Mouse (Mus musculus): ENCODE data around the gene Tmem59. TPM values are rescaled to one million over a fixed set of nuclear protein-coding genes. Genes with fewer than 3 reads are reported as not detected.

The Tmem59 gene
- total and polyA plus RNA-seq, 3 experiments: 132 to 141 (median 139) TPM

DNA sequence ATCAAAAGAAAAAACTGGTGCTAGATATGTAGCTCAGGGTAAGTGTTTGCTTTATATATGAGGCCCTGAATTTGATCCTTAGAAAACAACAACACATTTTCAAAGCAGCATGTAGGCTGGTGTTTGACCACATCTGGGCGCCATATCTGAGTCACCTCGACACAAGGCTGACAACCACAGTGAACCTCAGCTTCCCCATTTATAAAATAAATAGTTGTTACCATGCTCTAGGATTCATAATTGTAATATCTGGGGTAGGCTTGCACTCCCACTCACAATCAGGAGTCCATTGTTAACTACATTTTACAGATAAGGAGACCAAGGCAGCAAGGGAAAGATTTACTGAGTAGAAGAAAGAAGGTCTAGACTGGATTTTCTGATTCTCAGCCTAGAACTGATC, 48.1 kb downstream of the Tmem59 start:
- H3K27ac ChIP-seq: no peak overlapping the region
- no peak for DNase-seq
- no peaks in the 10 kb centered on the region for H3K79me2 ChIP-seq (replicated peaks; ENCODE audit: control insufficient read depth, insufficient read depth, low read length)
- WGBS: 84% methylated on average over 2 of the region's 2 CpGs
- H3K36me3 ChIP-seq (ENCODE audit: control insufficient read depth, insufficient read depth, low read length): no peaks in the 10 kb centered on the region
- no peak for TF ChIP-seq CTCF (IDR thresholded peaks at IDR 0.05)
- TF ChIP-seq POLR2A (IDR thresholded peaks at IDR 0.05; ENCODE audit: insufficient read depth, low read depth, low read length): no peak
- TF ChIP-seq EP300 (IDR thresholded peaks at IDR 0.05; ENCODE audit: insufficient read depth, low read depth, low read length): no peak
- H3K27me3 ChIP-seq (ENCODE audit: control insufficient read depth, insufficient read depth, low read length): no peaks in the 10 kb centered on the region
- H3K9ac ChIP-seq (ENCODE audit: low read depth, low read length): no peak overlapping the region
- H3K4me1 ChIP-seq (ENCODE audit: control insufficient read depth, insufficient read depth, low read length): no peaks in the 10 kb centered on the region; the same call in 1 of the 2 replicates
- no peak overlapping the region for H3K4me3 ChIP-seq
- intact Hi-C loops (cut with DNase I): no loop called here

DNA sequence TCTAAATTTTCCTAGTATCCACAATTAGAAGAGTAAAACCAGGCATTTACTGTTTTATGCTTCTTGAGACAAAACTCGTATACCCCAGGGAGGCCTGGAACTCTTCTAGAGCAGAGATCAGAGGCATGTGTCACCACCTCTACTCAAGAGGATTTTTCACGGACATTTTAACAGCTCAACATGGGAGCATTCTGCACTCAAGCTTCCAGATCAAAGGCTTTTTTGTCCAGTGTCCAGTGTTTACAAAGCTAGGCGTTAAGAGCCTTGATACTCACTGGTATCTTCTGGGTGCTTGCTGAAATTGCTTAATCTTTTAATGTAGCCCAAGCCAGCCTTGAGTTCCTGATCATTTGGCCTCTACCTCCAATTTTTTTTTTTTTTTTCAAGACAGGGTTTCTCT, 54.0 kb downstream of the Tmem59 start:
- DNase-seq: no peak
- 59% methylated on average over 3 of the region's 3 CpGs for WGBS
- no peaks in the 10 kb centered on the region for H3K36me3 ChIP-seq (ENCODE audit: control insufficient read depth, insufficient read depth, low read length)
- no peaks in the 10 kb centered on the region for H3K4me1 ChIP-seq (ENCODE audit: control insufficient read depth, insufficient read depth, low read length)
- no peak overlapping the region for H3K27ac ChIP-seq
- no peaks in the 10 kb centered on the region for H3K27me3 ChIP-seq (ENCODE audit: control insufficient read depth, insufficient read depth, low read length)
- intact Hi-C loops (cut with DNase I): no loop called here
- no peak overlapping the region for H3K4me3 ChIP-seq
- H3K9ac ChIP-seq (ENCODE audit: low read depth, low read length): no peak overlapping the region
- TF ChIP-seq EP300 (IDR thresholded peaks at IDR 0.05; ENCODE audit: insufficient read depth, low read depth, low read length): no peak
- TF ChIP-seq POLR2A (IDR thresholded peaks at IDR 0.05; ENCODE audit: insufficient read depth, low read depth, low read length): no peak
- H3K79me2 ChIP-seq (replicated peaks; ENCODE audit: control insufficient read depth, insufficient read depth, low read length): no peaks in the 10 kb centered on the region

DNA sequence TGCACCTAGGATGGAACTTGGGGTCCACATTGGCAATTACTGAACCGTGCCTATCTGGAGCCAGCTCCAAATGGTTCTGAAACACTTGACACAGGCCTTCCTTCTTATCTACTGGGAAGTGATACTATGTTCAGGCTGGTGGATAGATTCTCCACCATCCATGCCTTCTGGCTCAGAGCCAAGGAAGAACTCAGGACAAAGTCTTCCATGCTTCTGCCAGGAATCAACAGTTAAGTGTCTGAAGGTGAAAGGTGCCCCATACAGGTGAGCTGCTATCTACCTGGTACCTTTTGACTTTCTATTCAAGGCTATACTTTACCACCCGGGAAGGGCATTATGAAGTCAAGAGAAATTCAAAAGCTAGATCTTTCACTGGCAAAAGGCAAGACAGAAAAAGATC, 60.1 kb downstream of the Tmem59 start:
- Histone ChIP-seq H3K4me3 (no peak overlapping the region), H3K36me3 (ENCODE audit: control insufficient read depth, insufficient read depth, low read length) (no peaks in the 10 kb centered on the region), H3K27ac (no peak overlapping the region), H3K79me2 (replicated peaks; ENCODE audit: control insufficient read depth, insufficient read depth, low read length) (no peaks in the 10 kb centered on the region), H3K9ac (ENCODE audit: low read depth, low read length) (no peak overlapping the region), H3K27me3 (ENCODE audit: control insufficient read depth, insufficient read depth, low read length) (no peaks in the 10 kb centered on the region), H3K4me1 (ENCODE audit: control insufficient read depth, insufficient read depth, low read length) (no peaks in the 10 kb centered on the region)
- whole genome bisulfite sequencing: 75% methylated on average over 2 of the region's 2 CpGs
- TF ChIP-seq CTCF (IDR thresholded peaks at IDR 0.05) (no peak), EP300 (IDR thresholded peaks at IDR 0.05; ENCODE audit: insufficient read depth, low read depth, low read length) (no peak), POLR2A (IDR thresholded peaks at IDR 0.05; ENCODE audit: insufficient read depth, low read depth, low read length) (no peak)
- intact Hi-C loops (cut with DNase I): no loop called here
- DNase-seq: no peak

DNA sequence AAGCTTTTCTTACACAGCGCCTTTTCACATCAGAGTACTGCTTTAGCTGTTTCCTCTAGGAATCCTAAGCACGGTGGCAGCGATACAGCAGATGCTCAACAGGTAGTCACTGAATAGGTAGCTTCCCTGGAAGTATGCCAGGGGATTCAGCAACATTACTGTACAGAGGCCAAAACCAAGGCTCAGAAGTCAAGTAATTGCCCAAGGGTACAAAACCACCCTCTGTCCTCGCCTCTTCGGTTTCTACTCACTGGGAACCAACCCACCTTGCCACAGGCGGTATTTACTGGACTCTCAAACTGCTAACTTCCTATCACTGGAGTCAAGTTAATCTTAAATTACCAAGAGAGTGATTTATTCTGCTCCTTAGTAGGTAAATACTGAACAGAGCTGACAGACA, 62.0 kb downstream of the Tmem59 start:
- no peaks in the 10 kb centered on the region for H3K36me3 ChIP-seq (ENCODE audit: control insufficient read depth, insufficient read depth, low read length)
- intact Hi-C loops (cut with DNase I): no loop called here

DNA sequence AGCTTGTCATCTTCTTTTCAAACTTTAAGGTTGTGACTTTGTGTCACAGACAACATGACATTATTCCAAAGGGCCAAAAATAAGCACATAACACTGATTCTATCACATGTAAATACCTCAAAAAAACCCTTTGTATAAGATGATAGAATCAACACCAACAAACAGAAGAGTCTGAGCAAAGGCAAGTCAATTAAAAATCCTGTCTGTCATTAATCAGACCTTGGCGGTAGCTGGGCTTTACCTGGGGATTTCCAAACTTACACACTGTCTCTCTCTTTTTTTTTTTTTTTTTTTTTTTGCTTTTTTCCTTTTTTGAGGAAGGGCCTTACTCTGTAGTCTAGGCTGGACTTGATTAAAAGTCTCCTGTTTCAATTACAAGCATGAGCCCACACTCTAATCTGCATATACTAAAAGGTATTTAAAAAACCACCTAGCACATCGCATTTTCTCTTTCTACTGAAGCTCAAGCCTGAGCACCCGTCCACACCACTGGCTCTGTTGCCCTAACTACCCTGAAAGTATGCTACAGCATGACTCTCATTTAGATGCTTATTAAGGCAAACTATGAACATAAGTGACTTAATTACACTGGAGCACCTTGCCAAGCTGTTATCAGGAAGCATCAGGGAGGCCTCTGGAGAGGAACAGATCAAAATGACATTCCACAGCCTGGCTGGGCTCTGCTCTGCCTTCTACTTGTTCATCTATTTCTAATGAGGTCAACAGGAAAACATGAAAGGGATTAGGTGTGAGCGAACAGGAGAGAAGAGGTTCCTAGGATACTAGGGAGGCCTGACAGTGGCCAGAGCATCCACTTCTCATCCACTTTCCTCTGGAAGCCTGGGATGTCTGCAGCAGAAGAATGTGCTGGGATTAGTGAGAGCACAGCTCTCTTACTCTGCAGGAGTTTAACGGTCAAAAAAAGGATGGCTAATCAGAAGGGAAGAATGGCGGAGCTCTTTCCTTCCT, 65.5 kb downstream of the Tmem59 start:
- H3K79me2 ChIP-seq (replicated peaks; ENCODE audit: control insufficient read depth, insufficient read depth, low read length): no peaks in the 10 kb centered on the region
- H3K4me1 ChIP-seq (ENCODE audit: control insufficient read depth, insufficient read depth, low read length): no peaks in the 10 kb centered on the region; the same call in none of the 2 replicates
- WGBS: 63% methylated on average over 6 of the region's 6 CpGs
- no peaks in the 10 kb centered on the region for H3K27me3 ChIP-seq (ENCODE audit: control insufficient read depth, insufficient read depth, low read length)
- no peak overlapping the region for H3K9ac ChIP-seq (ENCODE audit: low read depth, low read length)
- no peaks in the 10 kb centered on the region for H3K36me3 ChIP-seq (ENCODE audit: control insufficient read depth, insufficient read depth, low read length)
- DNase-seq: no peak
- no peak overlapping the region for H3K4me3 ChIP-seq
- H3K27ac ChIP-seq: no peak overlapping the region
- intact Hi-C loops (cut with DNase I): no loop called here
- TF ChIP-seq POLR2A (IDR thresholded peaks at IDR 0.05; ENCODE audit: insufficient read depth, low read depth, low read length) (no peak), EP300 (IDR thresholded peaks at IDR 0.05; ENCODE audit: insufficient read depth, low read depth, low read length) (no peak), CTCF (IDR thresholded peaks at IDR 0.05) (no peak)

More for the DNA sequence above, 62.0 kb downstream of the Tmem59 start:
- DNase-seq: no peak
- Histone ChIP-seq H3K4me3 (no peak overlapping the region), H3K4me1 (ENCODE audit: control insufficient read depth, insufficient read depth, low read length) (no peaks in the 10 kb centered on the region; the same call in none of the 2 replicates), H3K27ac (no peak overlapping the region), H3K9ac (ENCODE audit: low read depth, low read length) (no peak overlapping the region), H3K79me2 (replicated peaks; ENCODE audit: control insufficient read depth, insufficient read depth, low read length) (no peaks in the 10 kb centered on the region), H3K27me3 (ENCODE audit: control insufficient read depth, insufficient read depth, low read length) (no peaks in the 10 kb centered on the region)
- TF ChIP-seq POLR2A (IDR thresholded peaks at IDR 0.05; ENCODE audit: insufficient read depth, low read depth, low read length) (no peak), EP300 (IDR thresholded peaks at IDR 0.05; ENCODE audit: insufficient read depth, low read depth, low read length) (no peak), CTCF (IDR thresholded peaks at IDR 0.05) (no peak)
- WGBS: 98% methylated on average over 6 of the region's 6 CpGs

DNA sequence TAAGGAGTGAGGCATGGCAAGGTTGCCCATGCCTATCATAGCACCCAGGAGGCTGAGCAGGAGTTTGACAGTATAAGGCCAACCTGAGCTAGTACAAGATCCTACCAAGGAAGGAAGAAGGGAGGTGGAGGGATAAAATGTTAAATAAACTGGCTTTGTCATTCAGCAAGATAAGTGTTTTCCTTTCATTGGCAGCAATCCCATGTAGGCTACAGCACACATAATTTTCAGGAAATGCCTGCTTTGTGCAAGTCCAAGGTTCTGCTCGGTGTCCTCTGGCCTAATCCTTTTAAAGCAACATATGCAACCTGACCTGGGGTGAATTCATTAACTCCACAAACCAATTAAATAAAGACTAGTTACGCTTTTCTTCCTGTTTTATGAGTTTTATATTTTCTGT, 67.2 kb downstream of the Tmem59 start:
- intact Hi-C loops (cut with DNase I): no loop called here
- H3K27ac ChIP-seq: peak overlapping the region; percentile 8; the same call in 1 of the 2 replicates
- H3K36me3 ChIP-seq (ENCODE audit: control insufficient read depth, insufficient read depth, low read length): no peaks in the 10 kb centered on the region
- TF ChIP-seq POLR2A (IDR thresholded peaks at IDR 0.05; ENCODE audit: insufficient read depth, low read depth, low read length) (no peak), CTCF (IDR thresholded peaks at IDR 0.05) (no peak), EP300 (IDR thresholded peaks at IDR 0.05; ENCODE audit: insufficient read depth, low read depth, low read length) (no peak)
- DNase-seq: no peak
- no peak overlapping the region for H3K4me3 ChIP-seq
- H3K27me3 ChIP-seq (ENCODE audit: control insufficient read depth, insufficient read depth, low read length): no peaks in the 10 kb centered on the region
- H3K4me1 ChIP-seq (ENCODE audit: control insufficient read depth, insufficient read depth, low read length): no peaks in the 10 kb centered on the region; the same call in none of the 2 replicates
- 37% methylated on average over 2 of the region's 2 CpGs for WGBS
- no peaks in the 10 kb centered on the region for H3K79me2 ChIP-seq (replicated peaks; ENCODE audit: control insufficient read depth, insufficient read depth, low read length)
- H3K9ac ChIP-seq (ENCODE audit: low read depth, low read length): no peak overlapping the region
